Comparison of ENCODE assay signal across 16 mouse cellular contexts in genomic region chr4:91243896-91244295, GRCm38 (mm10).
"Had no signal": no experiment of that assay in that cellular context is flagged by ENCODE, and none has a peak within 500 bp of the region (broad histone marks: within the 10 kb centered on the region; RNA-seq: fewer than 3 reads in every experiment).

No protein-coding gene starts in this region.

- H3K4me1 ChIP-seq: limb, embryonic 12.5 days; limb, embryonic 15.5 days; megakaryocyte, embryonic 14.5 days had no signal

- H3K4me2 ChIP-seq: limb, embryonic 12.5 days; limb, embryonic 15.5 days; liver, embryonic 11.5 days; lung, embryonic 14.5 days; midbrain, embryonic 11.5 days had no signal

- H3K9ac ChIP-seq: limb, embryonic 12.5 days; limb, embryonic 15.5 days; liver, embryonic 14.5 days; liver, postnatal 0 days; lung, embryonic 14.5 days had no signal

- H3K36me3 ChIP-seq: limb, embryonic 12.5 days; limb, embryonic 15.5 days had no signal

- DNase-seq: kidney, postnatal 14 days; kidney, postnatal 4 days; left cerebral cortex, postnatal 4 days; liver, postnatal 0 days; lung, embryonic 14.5 days; lung, postnatal 36 days; midbrain, embryonic 14.5 days; thymus, adult 18-20 months; thymus, postnatal 36 days had no signal

- H3K9me3 ChIP-seq: limb, embryonic 12.5 days; limb, embryonic 15.5 days had no signal

- H3K27me3 ChIP-seq: limb, embryonic 12.5 days; limb, embryonic 15.5 days; megakaryocyte, embryonic 14.5 days had no signal

- H3K4me3 ChIP-seq: limb, embryonic 12.5 days; limb, embryonic 15.5 days; megakaryocyte, embryonic 14.5 days had no signal

- ATAC-seq: liver, postnatal 0 days; lung, postnatal 0 days had no signal

- H3K27ac ChIP-seq: limb, embryonic 12.5 days; limb, embryonic 15.5 days; liver, embryonic 14.5 days had no signal
